Mouse (Mus musculus): Measurements from ENCODE around the gene Ajm1.

DNA sequence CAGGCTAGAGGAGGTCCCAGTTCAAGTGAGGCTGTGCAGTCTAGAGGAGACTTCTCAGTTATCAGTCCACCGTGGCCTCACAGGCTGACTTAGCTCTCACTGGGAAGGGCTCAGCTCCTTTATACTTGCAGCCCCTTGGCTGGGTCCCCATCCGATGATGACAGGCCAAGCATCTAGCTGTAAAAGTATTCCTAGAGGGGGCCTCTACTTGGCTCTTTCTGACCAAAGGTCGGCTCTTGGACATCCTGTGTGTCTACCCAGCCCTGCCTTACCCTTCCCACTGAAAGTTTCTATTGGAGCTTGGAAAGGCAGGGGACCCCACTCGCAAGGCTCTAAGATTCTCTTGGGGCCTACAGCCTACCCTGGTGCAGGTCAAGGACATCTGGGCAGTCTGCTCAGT is 10.3 kb downstream of the Ajm1 start:
- no peak for TF ChIP-seq CTCF (IDR thresholded peaks at IDR 0.05; ENCODE audit: insufficient read depth, low read depth, low read length)
- no peak for TF ChIP-seq POLR2A (IDR thresholded peaks at IDR 0.05; ENCODE audit: insufficient read depth, low read depth, low read length)
